Mouse (Mus musculus): ENCODE data around the gene Apba3.

Apba3 gene

DNA sequence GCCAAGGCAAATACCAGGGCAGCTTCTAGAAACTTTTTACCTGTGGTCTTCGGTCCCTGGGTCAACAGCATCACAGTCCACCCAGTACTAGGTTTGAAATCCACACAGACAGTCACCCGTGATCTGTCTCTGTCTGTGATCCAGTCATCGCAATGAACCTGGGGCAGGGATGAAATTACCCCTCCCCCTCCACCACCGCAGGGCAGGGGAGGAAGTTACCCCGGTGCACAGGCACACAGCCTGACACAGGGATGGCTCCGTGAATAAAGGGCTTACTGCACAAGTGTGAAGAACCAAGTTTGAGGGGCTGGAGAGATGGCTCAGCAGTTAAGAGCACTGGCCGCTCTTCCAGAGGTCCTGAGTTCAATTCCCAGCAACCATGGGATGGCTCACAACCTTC, 37.0 kb downstream of the Apba3 start:
- in situ Hi-C loops (cut with MboI; ENCODE audit: unreplicated experiment in 2 of 2) = no loop called here

GRCm38 (mm10) chr10:81304597-81305238, 38.0 kb downstream of the Apba3 start:
- in situ Hi-C loops (cut with MboI; ENCODE audit: unreplicated experiment in 2 of 2) = no loop called here

GRCm38 (mm10) chr10:81305663-81306062, 38.9 kb downstream of the Apba3 start:
- in situ Hi-C loops (cut with MboI; ENCODE audit: unreplicated experiment in 2 of 2) = no loop called here

DNA sequence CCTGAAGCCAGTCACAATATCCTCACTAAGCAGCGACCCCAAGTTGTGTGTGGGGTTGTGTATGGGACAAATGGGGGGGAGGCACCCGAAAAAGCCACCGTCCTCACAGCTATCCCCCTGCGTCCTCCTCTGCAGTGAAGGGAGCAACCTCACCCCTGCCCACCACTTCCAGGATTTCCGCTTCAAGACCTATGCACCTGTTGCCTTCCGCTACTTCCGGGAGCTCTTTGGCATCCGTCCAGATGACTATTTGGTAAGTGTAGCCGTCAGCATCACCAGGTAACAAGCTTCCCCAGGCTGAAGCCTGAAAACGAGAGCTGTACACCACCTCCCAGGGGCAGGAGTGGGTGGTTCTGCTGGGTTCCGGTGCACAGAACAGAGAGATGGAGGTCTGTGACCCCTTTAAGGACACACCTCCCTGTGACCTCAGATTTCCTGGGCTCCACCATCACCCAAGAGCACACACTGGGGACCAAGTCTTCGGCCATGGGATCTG, 39.5 kb downstream of the Apba3 start:
- in situ Hi-C loops (cut with MboI; ENCODE audit: unreplicated experiment in 2 of 2) = no loop called here

DNA sequence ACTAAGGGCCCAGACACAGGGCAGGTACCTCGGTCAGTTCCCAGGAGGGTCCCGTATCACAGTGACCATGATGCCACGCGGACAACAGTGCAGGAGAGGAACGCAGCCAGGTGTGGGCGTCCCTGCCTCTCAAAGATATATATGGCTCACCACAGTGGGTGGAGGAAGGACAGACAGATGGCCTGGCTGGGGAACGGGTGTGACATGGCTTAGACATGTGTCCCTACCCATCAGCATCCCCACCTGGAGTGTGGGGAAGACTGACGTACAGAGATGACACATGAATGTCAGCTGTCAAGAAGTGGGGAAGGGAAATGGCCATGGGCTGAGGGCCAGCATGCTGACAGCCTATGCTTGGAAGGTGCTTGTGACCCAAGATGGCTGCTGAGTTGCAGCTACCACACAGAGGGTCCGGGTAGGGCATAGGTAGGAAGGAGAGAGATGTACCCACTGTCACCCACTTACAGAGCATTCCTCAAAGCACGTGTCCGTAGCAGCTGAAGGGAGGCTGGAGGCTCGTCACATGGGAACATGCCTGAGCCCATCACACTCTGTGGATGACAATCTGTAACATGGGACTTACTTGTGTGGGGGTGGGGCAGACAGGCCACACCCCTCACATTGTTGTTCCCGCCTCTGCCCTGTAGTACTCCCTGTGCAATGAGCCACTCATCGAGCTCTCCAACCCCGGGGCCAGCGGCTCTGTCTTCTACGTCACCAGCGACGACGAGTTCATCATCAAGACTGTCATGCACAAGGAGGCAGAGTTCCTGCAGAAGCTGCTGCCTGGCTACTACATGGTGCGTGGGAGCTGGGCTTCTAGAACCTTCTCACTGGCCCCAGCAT, 40.3 kb downstream of the Apba3 start:
- in situ Hi-C loops (cut with MboI; ENCODE audit: unreplicated experiment in 2 of 2) = no loop called here

DNA sequence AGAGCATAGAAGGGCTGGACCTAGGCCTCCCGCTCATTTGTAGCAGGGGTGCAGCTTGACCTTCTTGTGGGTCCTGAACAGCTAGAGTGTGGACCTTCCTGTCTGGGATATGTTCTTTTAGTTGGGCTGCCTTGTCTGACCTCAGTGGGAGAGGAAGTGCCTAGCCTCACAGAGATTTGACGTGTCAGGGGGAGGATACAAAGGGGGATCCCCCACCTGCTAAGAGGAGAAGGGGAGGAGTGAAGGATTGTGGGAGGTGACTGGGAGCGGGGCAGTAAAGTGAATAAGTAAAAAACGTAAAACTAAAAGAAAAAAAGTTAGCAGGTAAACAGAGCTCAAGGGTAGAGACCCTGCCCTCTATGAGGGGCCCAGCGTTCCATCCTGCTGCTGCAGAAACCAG, 42.8 kb downstream of the Apba3 start:
- in situ Hi-C loops (cut with MboI; ENCODE audit: unreplicated experiment in 2 of 2) = no loop called here

- in situ Hi-C loops (cut with MboI; ENCODE audit: unreplicated experiment in 2 of 2) = no loop called here
Observed at GRCm38 (mm10) chr10:81313581-81313980, 46.8 kb downstream of the Apba3 start.

DNA sequence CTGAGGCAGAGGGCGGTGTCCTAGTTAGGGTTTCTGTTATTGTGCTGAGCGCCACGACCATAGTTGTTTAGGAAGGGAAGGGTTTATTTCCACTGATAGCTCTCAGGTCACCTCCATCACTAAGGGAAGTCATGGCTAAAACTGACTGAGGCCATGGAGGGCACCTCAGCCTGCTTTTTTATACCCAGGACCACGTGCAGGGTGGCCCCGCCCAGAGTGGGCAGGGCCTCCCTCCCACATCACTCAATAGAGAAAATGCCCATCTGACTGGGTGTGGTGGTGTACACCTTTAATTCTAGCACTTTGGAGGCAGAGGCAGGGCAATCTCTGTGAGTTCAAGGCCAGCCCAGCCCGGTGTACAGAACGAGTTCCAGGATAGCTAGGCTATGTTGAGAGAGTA, 47.4 kb downstream of the Apba3 start:
- in situ Hi-C loops (cut with MboI; ENCODE audit: unreplicated experiment in 2 of 2) = no loop called here

GRCm38 (mm10) chr10:81315587-81315986, 48.8 kb downstream of the Apba3 start:
- in situ Hi-C loops (cut with MboI; ENCODE audit: unreplicated experiment in 2 of 2) = no loop called here

DNA sequence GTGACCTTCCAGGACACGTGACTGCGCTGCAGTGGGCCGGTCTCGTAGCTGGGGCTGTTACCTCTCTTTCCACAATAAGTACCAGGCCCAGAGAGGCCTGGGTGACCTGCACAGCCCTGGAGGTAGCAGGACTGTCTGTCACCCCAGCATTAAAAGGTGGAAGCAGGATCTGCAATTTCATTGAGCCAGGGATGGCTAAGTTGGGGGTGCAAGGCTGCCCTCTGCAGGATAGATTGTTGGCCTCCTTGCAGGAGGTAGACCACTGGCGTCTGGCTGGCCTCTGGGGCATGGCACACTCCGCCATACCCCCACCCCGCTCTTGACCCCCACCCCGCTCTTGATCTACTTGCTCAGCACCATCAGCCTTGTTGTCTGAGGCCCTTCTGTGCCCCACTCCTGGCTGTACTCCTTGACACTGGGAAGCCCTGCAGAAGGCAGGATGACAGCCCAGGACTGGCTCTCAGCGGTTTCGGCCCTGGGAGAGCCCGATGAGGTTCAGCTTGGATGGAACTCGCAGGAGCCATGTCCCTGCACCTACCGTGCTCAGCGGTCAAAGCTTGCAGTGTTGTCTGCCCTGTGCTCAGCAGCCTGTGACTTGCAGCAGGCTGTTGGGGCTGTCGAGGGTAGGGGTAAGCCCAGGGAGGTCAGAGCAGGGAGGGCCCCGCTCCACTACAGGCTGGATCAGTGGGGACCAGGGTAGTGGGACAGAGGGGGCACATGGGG, 49.7 kb downstream of the Apba3 start:
- in situ Hi-C loops (cut with MboI; ENCODE audit: unreplicated experiment in 2 of 2) = no loop called here

GRCm38 (mm10) chr10:81317273-81317672, 50.5 kb downstream of the Apba3 start:
- in situ Hi-C loops (cut with MboI; ENCODE audit: unreplicated experiment in 2 of 2) = no loop called here

DNA sequence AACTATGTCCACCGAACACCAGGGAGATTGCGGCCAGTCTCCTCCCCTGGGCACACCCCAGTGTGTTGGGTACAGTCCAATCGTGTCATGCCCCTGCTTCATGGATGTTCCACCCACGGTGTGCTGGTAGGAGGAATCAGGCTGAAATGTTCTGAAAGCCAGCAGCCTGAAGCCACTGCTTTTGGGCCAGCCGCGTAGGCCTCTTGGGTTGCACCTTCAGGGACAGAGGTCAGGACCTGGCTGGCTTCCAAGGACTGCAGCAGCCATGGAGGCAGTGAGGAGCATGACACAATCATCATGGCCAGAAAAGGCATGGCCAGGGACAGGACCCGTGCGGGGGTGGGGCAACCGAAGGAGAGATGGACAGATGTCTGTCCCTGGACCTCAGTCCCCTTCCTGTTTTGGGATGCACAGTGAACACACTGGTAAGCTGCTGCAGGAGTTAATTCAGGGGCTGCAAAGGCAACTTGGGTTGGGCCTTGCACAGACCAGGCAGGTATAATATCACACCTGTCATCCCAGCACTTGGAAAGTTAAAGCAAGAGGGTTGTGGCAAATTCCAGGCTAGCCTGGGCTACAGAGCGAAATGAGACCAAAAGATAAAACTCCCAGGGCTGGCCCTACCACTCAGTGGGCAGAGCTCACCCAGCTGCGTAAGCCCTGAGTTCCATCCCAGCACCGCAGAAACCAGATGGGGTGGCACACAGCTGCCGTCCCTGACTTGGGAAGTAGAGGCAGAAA, 52.0 kb downstream of the Apba3 start:
- in situ Hi-C loops (cut with MboI; ENCODE audit: unreplicated experiment in 2 of 2) = no loop called here

- in situ Hi-C loops (cut with MboI; ENCODE audit: unreplicated experiment in 2 of 2) = no loop called here
Observed at GRCm38 (mm10) chr10:81319330-81319699, 52.6 kb downstream of the Apba3 start.

DNA sequence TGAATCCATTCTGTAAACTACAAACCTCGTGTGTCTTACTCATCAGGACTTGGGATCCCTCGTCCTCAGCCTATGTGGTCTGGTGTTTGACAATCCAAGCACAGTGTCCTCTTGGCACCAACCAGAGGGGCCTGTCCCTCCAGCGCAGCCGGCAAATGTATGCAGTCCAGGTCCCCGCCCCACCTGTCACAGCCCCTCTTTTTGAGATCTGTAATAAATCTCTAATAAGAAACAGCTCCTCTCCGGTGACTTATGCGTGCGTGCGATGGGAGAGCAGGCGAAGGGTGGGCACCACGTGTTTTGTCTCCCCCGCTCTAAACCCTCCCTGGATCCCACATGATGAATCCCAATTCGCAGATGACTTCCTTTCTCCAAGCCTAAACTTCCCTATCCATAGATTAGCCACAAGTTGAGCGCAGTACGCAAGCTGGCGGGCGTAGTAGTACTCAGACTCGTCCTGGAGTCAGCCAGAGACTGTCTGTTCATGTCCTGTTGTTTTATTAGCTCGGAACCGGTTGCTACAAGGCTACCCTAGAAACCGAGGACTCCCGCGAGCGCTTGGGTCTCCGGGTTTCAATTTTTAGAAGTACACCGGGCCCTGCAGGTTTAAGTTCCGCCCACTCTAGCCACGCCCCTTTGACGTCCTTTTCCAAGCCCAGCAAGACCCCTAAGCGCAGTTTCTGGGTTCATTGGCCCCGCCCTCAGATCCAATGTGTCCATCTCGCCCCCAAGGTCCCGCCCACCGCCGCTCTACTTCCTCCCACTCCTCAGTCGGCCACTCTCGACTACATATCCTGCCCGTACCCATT, 53.2 kb downstream of the Apba3 start:
- in situ Hi-C loops (cut with MboI; ENCODE audit: unreplicated experiment in 2 of 2) = no loop called here

DNA sequence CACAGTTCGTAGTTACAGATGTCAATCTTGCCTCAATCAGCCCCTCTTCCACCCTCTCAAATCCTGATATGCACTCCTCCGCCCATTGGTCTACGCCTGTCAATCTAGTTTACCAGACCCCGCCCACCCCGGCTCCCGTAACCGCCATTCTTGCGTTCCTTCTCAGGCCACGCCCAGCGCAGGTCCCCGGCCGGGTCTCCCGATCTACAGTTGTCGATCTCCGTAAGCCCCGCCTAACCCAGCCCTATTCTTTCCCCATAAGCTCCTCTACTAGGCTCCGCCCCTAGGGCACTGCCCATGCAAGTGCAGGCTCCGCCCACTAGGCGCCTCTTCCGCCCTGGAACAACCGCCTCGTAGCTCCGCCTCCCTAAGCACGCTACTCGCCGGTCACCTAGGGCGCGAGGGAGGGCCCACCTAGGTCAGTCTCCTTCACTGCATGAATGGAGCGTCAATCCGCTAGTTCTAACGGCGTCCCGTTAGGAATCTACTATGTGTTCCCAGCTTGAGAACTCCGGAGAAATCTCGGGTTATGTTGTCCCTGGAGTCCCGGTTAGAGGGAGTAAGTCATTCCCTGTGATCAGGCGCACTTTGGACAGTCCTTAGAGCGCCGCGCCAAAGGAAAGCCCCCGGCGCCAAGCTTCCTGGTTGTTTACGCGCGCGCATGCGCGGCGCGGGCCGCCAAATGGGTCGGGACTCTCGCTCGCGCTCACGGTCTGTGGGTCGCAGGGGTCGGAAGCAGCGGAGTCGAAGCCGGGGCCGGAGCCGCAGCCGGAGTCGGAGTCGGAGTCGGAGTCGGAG, 54.0 kb downstream of the Apba3 start, which contains the start of gene Cactin:
TSS of gene Cactin (plus strand) at position 554 of the 798 bp plus-strand sequence.
- in situ Hi-C loops (cut with MboI; ENCODE audit: unreplicated experiment in 2 of 2) = no loop called here

DNA sequence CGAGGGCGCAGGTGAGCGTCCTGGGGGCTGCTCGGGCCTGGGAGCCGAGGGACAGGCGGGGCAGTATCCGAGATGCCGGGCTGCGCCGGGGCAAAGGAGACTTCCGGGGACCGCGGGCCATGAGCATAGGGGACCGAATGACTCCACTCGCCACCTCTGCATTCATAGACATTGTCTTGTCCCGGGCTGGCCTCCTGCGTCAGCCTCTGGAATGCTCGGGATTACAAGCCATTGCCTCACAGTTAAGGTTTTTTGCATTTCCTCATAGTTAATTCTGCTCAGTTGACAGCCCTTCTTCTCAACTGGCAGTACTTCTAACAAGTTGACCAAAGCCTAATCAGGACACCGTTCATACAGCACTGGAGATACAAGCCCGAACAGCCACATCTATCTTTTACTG, 54.7 kb downstream of the Apba3 start:
- in situ Hi-C loops (cut with MboI; ENCODE audit: unreplicated experiment in 2 of 2) = no loop called here

DNA sequence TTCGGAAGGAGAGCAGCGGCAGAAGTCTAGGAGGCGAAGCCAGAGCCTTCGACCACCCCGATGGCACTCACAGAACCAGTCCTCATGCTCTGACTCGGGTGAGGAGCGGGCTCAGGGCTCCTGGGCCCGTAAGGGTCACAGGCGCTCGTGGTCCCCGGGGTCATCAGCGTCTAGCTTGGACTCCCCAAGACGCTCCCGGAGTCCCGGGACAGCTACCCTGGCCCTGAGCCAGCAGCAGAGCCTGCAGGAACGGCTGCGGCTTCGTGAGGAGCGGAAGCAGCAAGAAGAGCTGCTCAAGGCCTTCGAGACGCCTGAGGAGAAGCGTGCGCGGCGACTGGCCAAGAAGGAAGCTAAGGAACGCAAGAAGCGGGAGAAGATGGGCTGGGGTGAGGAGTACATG, 55.7 kb downstream of the Apba3 start:
- in situ Hi-C loops (cut with MboI; ENCODE audit: unreplicated experiment in 2 of 2) = no loop called here

All from v-Abl transformed pro-B cells (cell line).